Comparison of ENCODE assay signal across 12 mouse cellular contexts in the genomic region with DNA sequence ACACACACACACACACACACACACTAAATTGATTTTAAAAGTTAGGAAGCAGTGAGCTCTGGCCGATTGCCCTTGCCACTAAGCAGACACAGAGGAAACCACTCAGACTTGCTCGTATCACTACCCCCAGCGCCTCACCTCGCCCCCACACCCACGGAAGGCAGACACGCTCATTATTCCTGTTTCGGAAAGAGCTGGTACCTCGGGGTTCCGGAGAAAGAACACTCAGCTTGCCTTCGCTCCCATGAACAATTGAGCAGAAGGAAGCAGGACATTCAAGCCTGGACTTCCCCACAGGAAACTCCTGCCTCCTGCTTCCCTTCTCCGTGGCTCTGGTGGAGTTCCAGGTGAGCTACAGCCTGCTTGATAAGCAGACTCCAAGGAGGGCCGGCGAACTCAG.
DNase-seq lines count a peak whose midpoint lies in the region; ATAC-seq and TF ChIP-seq lines count a peak whose summit lies in the region.
"Had no signal": no experiment of that assay in that cellular context is flagged by ENCODE, and none has a peak within 500 bp of the region (broad histone marks: within the 10 kb centered on the region; RNA-seq: fewer than 3 reads in every experiment).

No protein-coding gene starts in this region.

- ATAC-seq in CD4-positive, CD25-positive, alpha-beta regulatory T cell, adult 4 months = peak; percentile 59
- ATAC-seq in inflammation-experienced regulatory T-cells, adult 6 months = peak; percentile 61
- no peak for ATAC-seq in cerebellum, adult (ENCODE audit: insufficient number of reproducible peaks, low FRiP score, low TSS enrichment)
- ATAC-seq: intestine, embryonic 15.5 days; liver, embryonic 12.5 days; midbrain, embryonic 15.5 days had no signal

- no peak overlapping the region for H3K9ac ChIP-seq in heart, adult 2 months (ENCODE audit: low read depth, low read length)
- H3K9ac ChIP-seq: intestine, embryonic 15.5 days; liver, embryonic 12.5 days; midbrain, embryonic 15.5 days had no signal

- WGBS in heart, adult 2 months = 48% methylated on average over 13 of the region's 13 CpGs

- H3K36me3 ChIP-seq in heart, adult 2 months (ENCODE audit: control insufficient read depth, insufficient read depth, low read length) = no peaks in the 10 kb centered on the region; the same call in 1 of the 2 replicates
- H3K36me3 ChIP-seq: intestine, embryonic 15.5 days; liver, embryonic 12.5 days; midbrain, embryonic 15.5 days had no signal

- intact Hi-C loops in heart, adult 2 months (cut with DNase I) = no loop called here

- H3K79me2 ChIP-seq in heart, adult 2 months (replicated peaks; ENCODE audit: control insufficient read depth, insufficient read depth, low read length) = no peaks in the 10 kb centered on the region

- peaks cover 12% of the 10 kb centered on the region for H3K4me1 ChIP-seq in heart, adult 2 months (ENCODE audit: control insufficient read depth, insufficient read depth, low read length)
- H3K4me1 ChIP-seq: midbrain, embryonic 15.5 days had no signal

- 0 out of 2 replicates have a peak, but pooled peaks have one; percentile 48 for TF ChIP-seq EP300 in heart, adult 2 months (IDR thresholded peaks at IDR 0.05; ENCODE audit: insufficient read depth, low read depth, low read length)

- peak; percentile 27 for TF ChIP-seq CTCF in heart, adult 2 months (IDR thresholded peaks at IDR 0.05)

- DNase-seq in adrenal gland, adult 2 months = peak; percentile 57
- no peak for DNase-seq in adrenal gland, adult 18-20 months (ENCODE audit: low spot score in 2 of 2)
- DNase-seq in heart, adult 2 months = peak; percentile 26 to 39
- no peak for DNase-seq in urinary bladder, adult 2 months (ENCODE audit: low spot score)
- DNase-seq in testis, postnatal 10 days (ENCODE audit: low spot score) = no peak
- DNase-seq: cerebellum, adult 9-10 months had no signal

- TF ChIP-seq POLR2A in heart, adult 2 months (IDR thresholded peaks at IDR 0.05; ENCODE audit: insufficient read depth, low read depth, low read length) = no peak

- H3K27me3 ChIP-seq in heart, adult 2 months (ENCODE audit: control insufficient read depth, insufficient read depth, low read length) = no peaks in the 10 kb centered on the region
- H3K27me3 ChIP-seq: intestine, embryonic 15.5 days; liver, embryonic 12.5 days; midbrain, embryonic 15.5 days had no signal

- no peak overlapping the region for H3K4me3 ChIP-seq in heart, adult 2 months
- H3K4me3 ChIP-seq: intestine, embryonic 15.5 days; liver, embryonic 12.5 days; midbrain, embryonic 15.5 days had no signal

- H3K27ac ChIP-seq in heart, adult 2 months = peak overlapping the region; percentile 16; the same call in 1 of the 2 replicates
- H3K27ac ChIP-seq: intestine, embryonic 15.5 days; liver, embryonic 12.5 days; midbrain, embryonic 15.5 days had no signal

Comparison
In these comparisons a context has a peak if more than half of its experiments do, and no peak if none do; other contexts are left out.
1. DNase-seq: peak in adrenal gland, adult 2 months (single experiment) and heart, adult 2 months (2 of 2); none in adrenal gland, adult 18-20 months (0 of 2), urinary bladder, adult 2 months (single experiment) and testis, postnatal 10 days (single experiment).